Mouse (Mus musculus): ENCODE measurements around the gene Neurl3.
A peak's percentile ranks its signal among the peaks of the same experiment; 100 is the strongest.

- TF ChIP-seq CTCF (conservative IDR thresholded peaks at IDR 0.05 in 1 of 2, IDR thresholded peaks at IDR 0.05 in 1 of 2; ENCODE audit: low read depth in 2 of 2, low read length in 2 of 2) (no peak), MYC (IDR thresholded peaks at IDR 0.05; ENCODE audit: low read depth, low read length) (no peak), POLR2A (IDR thresholded peaks at IDR 0.05; ENCODE audit: low read depth, low read length) (no peak), ZKSCAN1 (IDR thresholded peaks at IDR 0.05; ENCODE audit: borderline replicate concordance, low read depth, low read length) (no peak), USF2 (conservative IDR thresholded peaks at IDR 0.05; ENCODE audit: low read depth, low read length) (no peak), CHD2 (IDR thresholded peaks at IDR 0.05; ENCODE audit: low read length) (0 out of 2 replicates have a peak, but pooled peaks have one; percentile 23), UBTF (IDR thresholded peaks at IDR 0.05; ENCODE audit: low read depth, low read length) (no peak), MAFK (IDR thresholded peaks at IDR 0.05; ENCODE audit: insufficient replicate concordance, low read length) (no peak), KAT2A (IDR thresholded peaks at IDR 0.05; ENCODE audit: insufficient replicate concordance, low read length) (no peak), CHD1 (IDR thresholded peaks at IDR 0.05; ENCODE audit: low read depth, low read length) (no peak), EP300 (IDR thresholded peaks at IDR 0.05; ENCODE audit: low read length) (no peak)
Measured at GRCm38 (mm10) chr1:36300486-36300885, 26.0 kb upstream of the Neurl3 start.
